Mouse (Mus musculus) cerebellum, adult 2 months (tissue): ENCODE results near the gene Kctd21. TPM values are rescaled to one million over a fixed set of nuclear protein-coding genes. Genes with fewer than 3 reads are reported as not detected.
A peak's percentile ranks its signal among the peaks of the same experiment; 100 is the strongest.

ENCODE experiments used
- DNase-seq, 2 experiments: peaks; one replicate each; pipeline ENCODE4 v3.0.0; 2021
- H3K27ac ChIP-seq: fragments of 200-500 bp; 2 replicates; pipeline ENCODE4 v1.5.1; 2012; ENCODE audit warnings: low read length, control low read depth, inconsistent platforms; ENCODE audit not compliant: insufficient read depth
- H3K27me3 ChIP-seq: fragments of 200-500 bp; 2 replicates; pipeline ENCODE4 v1.6.1; 2012; ENCODE audit warnings: inconsistent platforms, mild to moderate bottlenecking, low read length, moderate library complexity; ENCODE audit not compliant: control insufficient read depth, insufficient read depth
- H3K4me1 ChIP-seq: fragments of 200-500 bp; 2 replicates; pipeline ENCODE4 v1.6.1; 2011; ENCODE audit warnings: low read length; ENCODE audit not compliant: control insufficient read depth, insufficient read depth
- H3K4me3 ChIP-seq: fragments of 200-500 bp; replicated peaks from 2 replicates; pipeline ENCODE3; 2011; ENCODE audit warnings: mild to moderate bottlenecking, low read depth, low read length, control low read depth; ENCODE audit not compliant: insufficient read depth
- CTCF ChIP-seq: fragments of 200-500 bp; IDR thresholded peaks from 2 replicates; pipeline ENCODE4 v1.5.1; 2011; ENCODE audit warnings: low read depth, mild to moderate bottlenecking, control low read depth, low read length, moderate library complexity, borderline replicate concordance; ENCODE audit not compliant: insufficient read depth
- POLR2A ChIP-seq: fragments of 200-500 bp; IDR thresholded peaks from 2 replicates; pipeline ENCODE4 v1.6.1; 2011; ENCODE audit warnings: low read length, control low read depth, borderline replicate concordance; ENCODE audit not compliant: insufficient read depth
- WGBS: fragments of 180-500 bp; shearing (Covaris S2); methylation state at CpG from one replicate; pipeline ENCODE4 v1.1.7; 2018; 5-methylcytosine and 5-hydroxymethylcytosine counted together
- polyA plus RNA-seq: library from polyadenylated mRNA; depleted of rRNA; stranded (reverse); fragments of >200 nt; gene quantifications from 2 replicates; pipeline ENCODE4 v1.2.3, GENCODE M21; 2012

Gene Kctd21
- polyA plus RNA-seq, 1 experiment = 18.4 TPM

GRCm38 (mm10) chr7:97328891-97329588 is 3.1 kb upstream of the Kctd21 start:
- Histone ChIP-seq H3K4me3 (peak overlapping the region; percentile 16), H3K4me1 (peaks cover 33% of the 10 kb centered on the region), H3K27ac (peak overlapping the region; percentile 68), H3K27me3 (no peaks in the 10 kb centered on the region)
- WGBS = 19% methylated on average over 13 of the region's 13 CpGs
- DNase-seq = peak; percentile 58 to 76
- TF ChIP-seq POLR2A = no peak
- TF ChIP-seq CTCF = no peak

- DNase-seq = peak; percentile 56 to 64
- TF ChIP-seq POLR2A = no peak
- TF ChIP-seq CTCF = no peak
- Histone ChIP-seq H3K27me3 (no peaks in the 10 kb centered on the region), H3K4me1 (peaks cover 38% of the 10 kb centered on the region), H3K4me3 (peak overlapping the region; percentile 6), H3K27ac (peak overlapping the region; percentile 14; the same call in 1 of the 2 replicates)
- 46% methylated on average over 3 of the region's 3 CpGs for WGBS
Observed at GRCm38 (mm10) chr7:97329676-97330075, 2.5 kb upstream of the Kctd21 start.

GRCm38 (mm10) chr7:97330931-97331645 is 1.0 kb upstream of the Kctd21 start:
- H3K27ac ChIP-seq = 0 out of 2 replicates have a peak overlapping the region, but pooled peaks have one; percentile 5
- WGBS = 37% methylated on average over 11 of the region's 11 CpGs
- peak; percentile 32 to 44 for DNase-seq

GRCm38 (mm10) chr7:97332667-97333041 is 527 bp downstream of the Kctd21 start:
- Histone ChIP-seq H3K27ac (peak overlapping the region; percentile 60; the same call in 1 of the 2 replicates), H3K27me3 (no peaks in the 10 kb centered on the region), H3K4me1 (peaks cover 44% of the 10 kb centered on the region), H3K4me3 (peak overlapping the region; percentile 94)
- no peak for TF ChIP-seq CTCF
- no peak for TF ChIP-seq POLR2A
- no peak for DNase-seq
- 0% methylated on average over 9 of the region's 9 CpGs for WGBS

More at GRCm38 (mm10) chr7:97330931-97331645, 1.0 kb upstream of the Kctd21 start:
- H3K4me1 ChIP-seq = peaks cover 38% of the 10 kb centered on the region
- peak overlapping the region; percentile 89 for H3K4me3 ChIP-seq
- TF ChIP-seq POLR2A (no peak), CTCF (no peak)
- no peaks in the 10 kb centered on the region for H3K27me3 ChIP-seq

- TF ChIP-seq POLR2A = no peak
- TF ChIP-seq CTCF = no peak
- Histone ChIP-seq H3K4me1 (peaks cover 42% of the 10 kb centered on the region), H3K27me3 (no peaks in the 10 kb centered on the region), H3K4me3 (peak overlapping the region; percentile 23), H3K27ac (no peak overlapping the region)
- 48% methylated on average over 6 of the region's 6 CpGs for WGBS
- peak in 1 of 2 experiments; percentile 35 for DNase-seq
Observed at GRCm38 (mm10) chr7:97333113-97333898, 1.2 kb downstream of the Kctd21 start.

- Histone ChIP-seq H3K4me1 (peaks cover 35% of the 10 kb centered on the region), H3K27ac (no peak overlapping the region), H3K4me3 (no peak overlapping the region), H3K27me3 (no peaks in the 10 kb centered on the region)
- DNase-seq = peak; percentile 43 to 59
- no peak for TF ChIP-seq CTCF
- no peak for TF ChIP-seq POLR2A
- 12% methylated on average over 2 of the region's 2 CpGs for WGBS
Observed at GRCm38 (mm10) chr7:97334406-97334805, 2.3 kb downstream of the Kctd21 start.

- TF ChIP-seq POLR2A (no peak), CTCF (no peak)
- peak in 1 of 2 experiments; percentile 47 for DNase-seq
- WGBS = 12% methylated on average over 1 of the region's 1 CpGs
- Histone ChIP-seq H3K4me3 (no peak overlapping the region), H3K27me3 (no peaks in the 10 kb centered on the region), H3K4me1 (peaks cover 23% of the 10 kb centered on the region), H3K27ac (no peak overlapping the region)
Observed at GRCm38 (mm10) chr7:97336678-97337077, 4.6 kb downstream of the Kctd21 start.
